Mouse (Mus musculus) forebrain, embryonic 15.5 days (tissue): ENCODE measurements around the gene Cd40lg. TPM values are rescaled to one million over a fixed set of nuclear protein-coding genes. Genes with fewer than 3 reads are reported as not detected.

Experiments used
- ATAC-seq: fragments of 200-750 bp; cut with Nextera tagmentation; replicated peaks from 2 replicates; pipeline ENCODE4 v1.8.0; 2017; ENCODE audit warnings: mild to moderate bottlenecking, moderate TSS enrichment, moderate library complexity
- H3K27ac ChIP-seq: fragments of 300-500 bp; sonication (generic); replicated peaks from 2 replicates; pipeline ENCODE4 v1.5.1; 2015; ENCODE audit warnings: mild to moderate bottlenecking, inconsistent platforms
- H3K27me3 ChIP-seq: fragments of 300-500 bp; sonication (generic); 2 replicates; pipeline ENCODE4 v1.6.1; 2015; ENCODE audit warnings: inconsistent platforms
- H3K36me3 ChIP-seq: fragments of 300-500 bp; sonication (generic); 2 replicates; pipeline ENCODE4 v1.6.1; 2015; ENCODE audit warnings: mild to moderate bottlenecking, inconsistent platforms
- H3K4me1 ChIP-seq: fragments of 300-500 bp; sonication (generic); 2 replicates; pipeline ENCODE4 v1.6.1; 2015; ENCODE audit warnings: inconsistent platforms
- H3K4me2 ChIP-seq: fragments of 300-500 bp; sonication (generic); replicated peaks from 2 replicates; pipeline ENCODE4 v1.6.1; 2015; ENCODE audit warnings: mild to moderate bottlenecking, inconsistent platforms
- H3K4me3 ChIP-seq: fragments of 300-500 bp; sonication (generic); 2 replicates; pipeline ENCODE4 v1.5.1; 2015; ENCODE audit warnings: mild to moderate bottlenecking, inconsistent platforms
- H3K9ac ChIP-seq: fragments of 300-500 bp; sonication (generic); replicated peaks from 2 replicates; pipeline ENCODE4 v1.6.1; 2015; ENCODE audit warnings: mild to moderate bottlenecking, inconsistent platforms
- H3K9me3 ChIP-seq: fragments of 300-500 bp; sonication (generic); 2 replicates; pipeline ENCODE4 v1.6.1; 2016; ENCODE audit warnings: inconsistent platforms
- WGBS: fragments of 180-500 bp; shearing (Covaris S2); methylation state at CpG from one replicate; pipeline ENCODE4 v1.1.7; 2015; ENCODE audit warnings: mixed read lengths; 5-methylcytosine and 5-hydroxymethylcytosine counted together
- polyA plus RNA-seq: library from polyadenylated mRNA; unstranded; fragments of >200 nt; fragmentation: Nextera tagmentation; extraction: Ambion mirVana; gene quantifications from 2 replicates; pipeline ENCODE4 v1.2.1, GENCODE M21; 2015

The Cd40lg gene
- polyA plus RNA-seq, 1 experiment from 2014 or later = not detected

DNA sequence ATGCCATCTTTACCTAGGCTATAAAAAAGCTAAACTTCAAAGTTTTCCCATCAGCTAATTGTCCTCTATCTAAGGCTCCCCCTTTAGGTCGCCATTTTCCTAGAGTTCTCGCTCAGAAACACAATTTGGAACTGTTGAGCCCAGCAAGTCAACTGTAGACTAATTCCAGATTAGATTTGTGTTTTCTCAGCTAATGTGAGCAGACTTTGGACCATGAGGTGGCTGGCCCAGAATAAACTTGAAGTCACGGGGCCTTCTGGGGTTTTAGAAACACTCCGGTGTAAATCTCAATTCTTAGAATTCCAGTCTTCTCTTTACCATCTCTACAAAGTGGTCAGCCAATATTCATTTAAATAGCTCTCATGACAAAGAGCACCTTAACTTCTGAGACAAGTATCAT is 3.6 kb downstream of the Cd40lg start:
- Histone ChIP-seq H3K4me1 (no peaks in the 10 kb centered on the region), H3K9ac (no peak overlapping the region), H3K36me3 (no peaks in the 10 kb centered on the region), H3K27me3 (no peaks in the 10 kb centered on the region), H3K27ac (no peak overlapping the region), H3K9me3 (no peaks in the 10 kb centered on the region), H3K4me3 (no peak overlapping the region), H3K4me2 (no peak overlapping the region)
- no peak for ATAC-seq
- whole genome bisulfite sequencing = 92% methylated on average over 4 of the region's 4 CpGs

DNA sequence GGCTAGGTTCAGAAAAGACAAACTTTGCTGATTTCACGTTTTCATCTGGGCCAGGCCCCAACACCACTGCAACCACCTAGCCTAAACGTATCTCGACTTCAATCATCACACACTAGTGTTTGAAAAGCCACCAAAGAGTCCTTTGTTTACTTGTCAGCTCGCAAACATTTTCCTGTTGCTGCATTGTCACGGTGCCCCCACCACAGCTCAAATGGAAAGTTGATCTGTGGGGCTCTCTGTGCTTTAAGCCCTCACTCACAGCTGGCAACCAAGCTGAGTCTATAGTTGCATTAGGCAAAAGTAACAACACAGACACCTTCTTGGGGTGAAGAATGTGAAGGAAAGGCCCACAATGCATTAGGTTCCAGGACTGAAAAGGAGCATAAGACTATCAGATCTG is 4.3 kb downstream of the Cd40lg start:
- Histone ChIP-seq H3K4me1 (no peaks in the 10 kb centered on the region), H3K9ac (no peak overlapping the region), H3K4me3 (no peak overlapping the region), H3K36me3 (no peaks in the 10 kb centered on the region), H3K9me3 (no peaks in the 10 kb centered on the region), H3K27me3 (no peaks in the 10 kb centered on the region), H3K27ac (no peak overlapping the region), H3K4me2 (no peak overlapping the region)
- WGBS = 60% methylated on average over 5 of the region's 5 CpGs
- ATAC-seq = no peak

DNA sequence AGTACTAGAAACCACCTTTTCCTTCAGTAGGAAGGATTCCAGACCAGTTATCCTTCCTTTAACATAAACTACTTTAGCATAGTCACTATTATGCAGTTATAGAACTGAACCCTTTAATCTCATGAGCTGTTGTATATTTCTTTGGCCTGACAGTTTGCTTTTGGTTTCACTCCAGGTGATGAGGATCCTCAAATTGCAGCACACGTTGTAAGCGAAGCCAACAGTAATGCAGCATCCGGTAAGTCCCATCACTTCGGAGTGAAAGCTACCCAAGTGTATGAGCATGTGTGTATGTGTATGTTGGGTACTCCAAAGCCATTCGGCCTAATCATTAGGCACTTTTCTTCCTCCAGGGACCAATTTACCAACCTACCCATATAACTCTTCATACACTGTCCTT is 7.6 kb downstream of the Cd40lg start:
- H3K9ac ChIP-seq = no peak overlapping the region
- H3K36me3 ChIP-seq = no peaks in the 10 kb centered on the region
- H3K27me3 ChIP-seq = no peaks in the 10 kb centered on the region
- 89% methylated on average over 5 of the region's 5 CpGs for WGBS
- H3K4me3 ChIP-seq = no peak overlapping the region
- no peak overlapping the region for H3K4me2 ChIP-seq
- ATAC-seq = no peak
- no peaks in the 10 kb centered on the region for H3K9me3 ChIP-seq
- no peaks in the 10 kb centered on the region for H3K4me1 ChIP-seq
- H3K27ac ChIP-seq = no peak overlapping the region

DNA sequence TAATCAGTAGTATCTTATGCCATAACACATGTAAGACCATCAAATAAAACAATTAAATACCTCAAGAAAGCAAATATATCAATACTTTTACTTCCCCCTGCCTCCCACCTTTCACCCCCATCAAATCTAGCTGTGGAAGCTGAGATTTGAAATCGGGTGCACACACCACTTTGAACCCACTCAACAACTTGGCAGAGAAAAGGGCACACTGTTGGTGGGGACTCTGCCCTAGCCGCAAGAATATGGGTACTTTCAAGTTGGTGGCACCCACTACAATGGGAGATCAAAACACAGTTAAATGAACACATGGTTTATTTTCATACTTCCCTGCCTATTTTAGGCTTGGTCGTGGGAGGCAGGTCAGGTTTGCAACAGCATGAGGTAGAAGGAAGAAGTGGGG is 9.9 kb downstream of the Cd40lg start:
- no peaks in the 10 kb centered on the region for H3K4me1 ChIP-seq
- no peak for ATAC-seq
- no peak overlapping the region for H3K27ac ChIP-seq
- H3K9me3 ChIP-seq = no peaks in the 10 kb centered on the region
- no peaks in the 10 kb centered on the region for H3K36me3 ChIP-seq
- no peak overlapping the region for H3K4me2 ChIP-seq
- H3K4me3 ChIP-seq = no peak overlapping the region
- WGBS = 89% methylated on average over 3 of the region's 3 CpGs
- H3K9ac ChIP-seq = no peak overlapping the region
- no peaks in the 10 kb centered on the region for H3K27me3 ChIP-seq

DNA sequence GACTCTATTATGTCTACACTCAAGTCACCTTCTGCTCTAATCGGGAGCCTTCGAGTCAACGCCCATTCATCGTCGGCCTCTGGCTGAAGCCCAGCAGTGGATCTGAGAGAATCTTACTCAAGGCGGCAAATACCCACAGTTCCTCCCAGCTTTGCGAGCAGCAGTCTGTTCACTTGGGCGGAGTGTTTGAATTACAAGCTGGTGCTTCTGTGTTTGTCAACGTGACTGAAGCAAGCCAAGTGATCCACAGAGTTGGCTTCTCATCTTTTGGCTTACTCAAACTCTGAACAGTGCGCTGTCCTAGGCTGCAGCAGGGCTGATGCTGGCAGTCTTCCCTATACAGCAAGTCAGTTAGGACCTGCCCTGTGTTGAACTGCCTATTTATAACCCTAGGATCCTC is 11.4 kb downstream of the Cd40lg start:
- no peak overlapping the region for H3K27ac ChIP-seq
- H3K9me3 ChIP-seq = no peaks in the 10 kb centered on the region
- H3K4me1 ChIP-seq = no peaks in the 10 kb centered on the region
- H3K9ac ChIP-seq = no peak overlapping the region
- 80% methylated on average over 10 of the region's 10 CpGs for WGBS
- no peak overlapping the region for H3K4me2 ChIP-seq
- H3K4me3 ChIP-seq = no peak overlapping the region
- no peaks in the 10 kb centered on the region for H3K36me3 ChIP-seq
- H3K27me3 ChIP-seq = no peaks in the 10 kb centered on the region
- 0 out of 2 replicates have a peak, but pooled peaks have one; percentile 41 for ATAC-seq

DNA sequence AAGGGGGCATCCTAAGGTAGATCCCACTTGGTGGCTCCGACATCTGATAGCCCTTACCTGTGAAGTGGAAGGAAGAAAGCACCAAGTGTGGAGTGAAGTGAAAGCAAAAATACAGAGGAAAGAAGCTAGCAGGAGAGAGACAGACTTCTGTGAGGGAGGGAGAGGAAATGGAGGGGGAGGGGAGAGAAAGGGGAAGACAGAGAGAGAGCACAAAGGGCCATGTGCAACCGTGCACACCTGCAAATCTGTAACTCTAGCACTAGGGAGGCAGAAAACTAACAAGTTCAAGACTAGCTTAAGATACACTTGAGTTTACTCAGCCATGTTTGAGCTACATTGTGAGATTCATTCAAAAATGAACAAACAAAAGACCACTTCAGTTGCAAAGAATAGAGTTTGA is 16.2 kb downstream of the Cd40lg start:
- H3K9ac ChIP-seq = no peak overlapping the region
- no peak overlapping the region for H3K27ac ChIP-seq
- H3K27me3 ChIP-seq = no peaks in the 10 kb centered on the region
- WGBS = 72% methylated on average over 2 of the region's 2 CpGs
- no peak overlapping the region for H3K4me2 ChIP-seq
- H3K36me3 ChIP-seq = no peaks in the 10 kb centered on the region
- no peak overlapping the region for H3K4me3 ChIP-seq
- H3K9me3 ChIP-seq = no peaks in the 10 kb centered on the region
- no peaks in the 10 kb centered on the region for H3K4me1 ChIP-seq
- no peak for ATAC-seq

DNA sequence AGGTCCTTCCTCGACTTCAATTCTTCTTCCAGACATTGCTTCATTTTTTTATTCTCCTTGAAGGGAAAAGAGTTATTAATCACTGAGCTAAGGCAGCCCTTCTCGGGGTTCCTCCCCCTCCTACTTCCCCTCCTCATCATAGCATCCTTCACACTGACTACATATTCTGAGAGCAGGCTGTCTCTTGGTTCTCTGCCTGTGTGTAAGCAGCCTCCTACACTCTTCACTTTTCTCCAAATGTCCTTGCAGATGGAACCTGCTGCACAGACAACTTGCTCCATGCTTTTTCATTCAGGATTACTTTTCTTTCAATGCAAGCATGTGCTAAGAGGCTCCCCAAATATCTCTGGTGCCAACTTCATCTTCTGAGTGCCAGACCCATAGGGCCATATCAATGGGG is 21.7 kb downstream of the Cd40lg start:
- Histone ChIP-seq H3K9me3 (no peaks in the 10 kb centered on the region), H3K4me1 (no peaks in the 10 kb centered on the region), H3K27me3 (no peaks in the 10 kb centered on the region), H3K27ac (no peak overlapping the region), H3K36me3 (no peaks in the 10 kb centered on the region), H3K4me3 (no peak overlapping the region), H3K9ac (no peak overlapping the region), H3K4me2 (no peak overlapping the region)
- ATAC-seq = no peak
- WGBS = 79% methylated on average over 2 of the region's 2 CpGs

DNA sequence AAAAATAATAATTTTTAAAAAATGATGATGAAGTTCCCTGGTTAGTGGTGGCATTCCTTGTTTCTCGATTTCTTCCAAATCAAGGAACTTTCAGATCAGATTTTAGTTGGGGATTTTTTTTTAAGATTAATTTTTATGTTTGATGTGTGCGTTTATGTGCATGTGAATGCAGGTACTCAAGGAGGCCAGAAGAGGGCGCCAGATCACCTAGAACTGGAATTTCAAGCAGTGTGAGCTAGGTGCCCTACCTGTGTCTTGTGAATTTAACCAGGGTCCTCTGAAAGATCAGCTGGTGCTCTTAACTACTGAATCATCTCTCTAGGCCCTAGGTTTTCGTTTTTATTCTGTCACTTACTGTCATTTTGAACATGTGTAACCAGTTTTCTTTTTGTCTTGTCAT is 24.0 kb downstream of the Cd40lg start:
- no peak overlapping the region for H3K9ac ChIP-seq
- no peak for ATAC-seq
- 63% methylated on average over 4 of the region's 4 CpGs for WGBS

DNA sequence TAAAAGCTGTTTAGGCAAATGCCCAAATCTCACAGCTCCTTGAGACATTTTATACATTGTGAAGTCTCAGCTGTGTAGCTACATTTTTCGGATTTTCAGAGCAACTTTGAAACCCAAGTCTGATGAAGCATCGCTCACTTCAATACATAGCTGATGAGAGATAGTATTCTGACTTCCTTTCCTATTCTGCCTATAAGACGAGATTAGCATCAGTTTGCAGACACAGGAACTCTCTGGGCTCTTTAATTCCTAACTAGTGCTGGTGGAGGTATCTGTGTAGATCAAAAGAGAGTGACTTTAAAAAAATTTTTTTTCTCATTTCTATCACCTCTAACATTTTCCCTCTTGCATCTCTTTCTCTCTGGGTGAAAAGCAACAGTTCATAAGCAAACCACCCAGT is 26.6 kb downstream of the Cd40lg start:
- 78% methylated on average over 3 of the region's 3 CpGs for WGBS
- Histone ChIP-seq H3K4me3 (no peak overlapping the region), H3K36me3 (no peaks in the 10 kb centered on the region), H3K4me1 (no peaks in the 10 kb centered on the region), H3K9me3 (no peaks in the 10 kb centered on the region), H3K9ac (no peak overlapping the region), H3K4me2 (no peak overlapping the region), H3K27ac (no peak overlapping the region), H3K27me3 (no peaks in the 10 kb centered on the region)
- no peak for ATAC-seq

More for the DNA sequence above, 24.0 kb downstream of the Cd40lg start:
- Histone ChIP-seq H3K4me1 (no peaks in the 10 kb centered on the region), H3K27me3 (no peaks in the 10 kb centered on the region), H3K9me3 (no peaks in the 10 kb centered on the region), H3K36me3 (no peaks in the 10 kb centered on the region), H3K4me3 (no peak overlapping the region), H3K4me2 (no peak overlapping the region), H3K27ac (no peak overlapping the region)

DNA sequence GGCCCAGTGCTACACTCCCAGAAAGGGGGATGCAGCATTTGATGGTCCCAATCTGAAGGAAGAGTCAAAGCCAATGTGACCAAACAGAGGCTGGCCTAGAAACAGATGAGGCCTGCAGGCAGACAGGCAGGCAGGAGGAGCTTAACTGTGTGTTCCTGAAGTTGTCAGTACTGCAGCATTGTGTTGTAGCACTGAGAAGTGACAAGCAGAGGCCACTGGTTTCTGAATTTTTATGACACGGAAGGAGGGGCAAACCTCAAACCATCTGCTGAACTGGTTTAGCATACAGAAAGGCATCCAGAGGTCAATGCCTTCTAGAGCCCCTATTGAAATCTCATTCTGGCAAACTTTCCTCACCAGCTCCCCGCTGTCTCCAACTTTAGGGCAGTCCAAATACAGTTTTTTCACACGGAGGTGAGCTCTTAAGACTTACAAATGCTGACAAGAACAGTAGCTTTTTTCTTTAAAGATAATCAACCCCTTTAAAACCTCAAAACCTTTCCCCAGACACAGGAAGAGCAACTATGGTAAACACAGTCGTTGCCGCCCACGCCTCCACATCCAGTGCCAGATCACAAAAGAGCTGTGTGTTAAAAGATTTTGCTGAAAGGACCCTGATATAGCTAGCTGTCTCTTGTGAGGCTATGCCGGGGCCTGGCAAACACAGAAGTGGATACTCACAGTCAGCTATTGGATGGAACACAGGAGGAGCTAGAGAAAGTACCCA is 41.5 kb downstream of the Cd40lg start:
- Histone ChIP-seq H3K36me3 (no peaks in the 10 kb centered on the region), H3K9me3 (no peaks in the 10 kb centered on the region), H3K27me3 (no peaks in the 10 kb centered on the region), H3K4me1 (no peaks in the 10 kb centered on the region), H3K4me3 (no peak overlapping the region), H3K27ac (no peak overlapping the region), H3K9ac (no peak overlapping the region), H3K4me2 (no peak overlapping the region)
- no peak for ATAC-seq
- WGBS = 64% methylated on average over 7 of the region's 7 CpGs

DNA sequence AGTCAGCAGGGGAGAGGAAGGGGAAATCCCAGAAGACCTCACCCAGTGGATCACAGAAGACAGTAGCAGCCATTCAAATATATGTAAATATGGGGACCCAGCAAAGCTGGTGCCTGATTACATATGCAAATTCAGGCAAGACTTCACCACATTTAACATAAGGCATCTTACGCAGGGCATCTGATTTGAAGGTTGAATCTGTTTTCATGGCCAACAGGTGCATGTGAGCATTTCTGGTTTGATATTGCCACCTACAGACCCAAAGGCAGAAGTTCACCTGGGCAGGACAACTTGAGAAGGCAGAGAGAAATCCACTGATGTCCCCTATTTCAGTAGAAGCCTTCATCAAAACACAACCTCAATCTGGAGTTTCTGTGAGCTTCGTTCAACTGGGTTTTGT is 48.8 kb downstream of the Cd40lg start:
- no peak; the same call in 1 of the 2 replicates for ATAC-seq
- Histone ChIP-seq H3K9me3 (no peaks in the 10 kb centered on the region), H3K36me3 (no peaks in the 10 kb centered on the region), H3K9ac (no peak overlapping the region), H3K4me2 (no peak overlapping the region), H3K27me3 (no peaks in the 10 kb centered on the region), H3K27ac (no peak overlapping the region), H3K4me3 (no peak overlapping the region), H3K4me1 (no peaks in the 10 kb centered on the region)
- 49% methylated on average over 2 of the region's 2 CpGs for WGBS

DNA sequence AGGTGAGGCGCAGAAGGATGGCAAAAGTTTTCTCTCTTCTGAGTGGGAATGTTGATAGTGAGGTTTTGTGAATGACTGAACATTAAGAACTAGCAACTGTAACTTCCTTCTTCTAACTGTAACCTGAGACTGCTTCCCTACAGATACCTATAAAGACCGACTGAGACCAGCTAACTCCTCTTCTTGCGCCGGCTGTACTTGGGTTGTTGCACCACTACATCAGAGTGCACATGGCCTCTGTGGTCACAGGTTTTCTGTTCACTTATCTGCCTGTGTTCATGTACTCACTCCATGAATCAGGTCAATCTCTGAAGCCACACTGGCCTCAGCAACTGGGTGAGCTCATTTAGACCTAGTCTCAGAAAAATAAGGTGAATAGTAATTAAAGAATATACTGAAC is 51.6 kb downstream of the Cd40lg start:
- Histone ChIP-seq H3K9ac (no peak overlapping the region), H3K27ac (no peak overlapping the region), H3K4me3 (no peak overlapping the region), H3K4me2 (no peak overlapping the region), H3K27me3 (no peaks in the 10 kb centered on the region), H3K4me1 (no peaks in the 10 kb centered on the region), H3K9me3 (no peaks in the 10 kb centered on the region), H3K36me3 (no peaks in the 10 kb centered on the region)
- no peak for ATAC-seq
- WGBS = 86% methylated on average over 4 of the region's 4 CpGs
